Mouse (Mus musculus) 416B (cell line): ENCODE data around the gene Arhgap15.
A peak's percentile ranks its signal among the peaks of the same experiment; 100 is the strongest.

Experiments used
- DNase-seq: peaks from one replicate; pipeline ENCODE4 v3.0.0; 2011; ENCODE audit warnings: low read depth

The Arhgap15 gene

GRCm38 (mm10) chr2:44306137-44306536 lies 557.5 kb downstream of the Arhgap15 start:
- peak; percentile 24 for DNase-seq

GRCm38 (mm10) chr2:44309124-44309523 lies 560.5 kb downstream of the Arhgap15 start:
- no peak for DNase-seq

GRCm38 (mm10) chr2:44309556-44309955 lies 560.9 kb downstream of the Arhgap15 start:
- DNase-seq, result no peak

- no peak for DNase-seq
Observed at GRCm38 (mm10) chr2:44310095-44310748, 561.6 kb downstream of the Arhgap15 start.

GRCm38 (mm10) chr2:44311216-44311615 lies 562.6 kb downstream of the Arhgap15 start:
- DNase-seq, result no peak

GRCm38 (mm10) chr2:44313573-44313972 lies 564.9 kb downstream of the Arhgap15 start:
- peak; percentile 82 for DNase-seq

- no peak for DNase-seq
Observed at GRCm38 (mm10) chr2:44318436-44318835, 569.8 kb downstream of the Arhgap15 start.

- DNase-seq, result no peak
Observed at GRCm38 (mm10) chr2:44319479-44319878, 570.9 kb downstream of the Arhgap15 start.

GRCm38 (mm10) chr2:44323813-44324212 lies 575.2 kb downstream of the Arhgap15 start:
- peak; percentile 71 for DNase-seq

- DNase-seq, result no peak
Observed at GRCm38 (mm10) chr2:44333295-44333694, 584.7 kb downstream of the Arhgap15 start.

- peak; percentile 73 for DNase-seq
Observed at GRCm38 (mm10) chr2:44334006-44334405, 585.4 kb downstream of the Arhgap15 start.

- no peak for DNase-seq
Observed at GRCm38 (mm10) chr2:44334517-44334916, 585.9 kb downstream of the Arhgap15 start.

- peak; percentile 98 for DNase-seq
Observed at GRCm38 (mm10) chr2:44336720-44337354, 588.2 kb downstream of the Arhgap15 start.

GRCm38 (mm10) chr2:44338467-44338866 lies 589.8 kb downstream of the Arhgap15 start:
- DNase-seq, result no peak

- DNase-seq, result no peak
Observed at GRCm38 (mm10) chr2:44341091-44341571, 592.5 kb downstream of the Arhgap15 start.

- peak; percentile 12 for DNase-seq
Observed at GRCm38 (mm10) chr2:44344861-44345260, 596.2 kb downstream of the Arhgap15 start.

- no peak for DNase-seq
Observed at GRCm38 (mm10) chr2:44345325-44345945, 596.8 kb downstream of the Arhgap15 start.

GRCm38 (mm10) chr2:44346184-44346583 lies 597.6 kb downstream of the Arhgap15 start:
- DNase-seq, result no peak

GRCm38 (mm10) chr2:44347781-44348180 lies 599.2 kb downstream of the Arhgap15 start:
- DNase-seq, result no peak

GRCm38 (mm10) chr2:44349101-44349500 lies 600.5 kb downstream of the Arhgap15 start:
- no peak for DNase-seq

GRCm38 (mm10) chr2:44352885-44353284 lies 604.3 kb downstream of the Arhgap15 start:
- DNase-seq, result peak; percentile 14

GRCm38 (mm10) chr2:44353594-44353993 lies 605.0 kb downstream of the Arhgap15 start:
- DNase-seq, result no peak

- DNase-seq, result no peak
Observed at GRCm38 (mm10) chr2:44354786-44355185, 606.2 kb downstream of the Arhgap15 start.
